Mouse (Mus musculus): ENCODE measurements around the gene Orc4. TPM values are rescaled to one million over a fixed set of nuclear protein-coding genes. Genes with fewer than 3 reads are reported as not detected.
"Not testable (repeated sequence)": the region's sequence is repeated elsewhere in the genome, so short reads cannot be mapped to it uniquely, and the experiment has no call there.

Orc4 gene
- polyA plus RNA-seq, 1 experiment from 2014 or later: 107 TPM

DNA sequence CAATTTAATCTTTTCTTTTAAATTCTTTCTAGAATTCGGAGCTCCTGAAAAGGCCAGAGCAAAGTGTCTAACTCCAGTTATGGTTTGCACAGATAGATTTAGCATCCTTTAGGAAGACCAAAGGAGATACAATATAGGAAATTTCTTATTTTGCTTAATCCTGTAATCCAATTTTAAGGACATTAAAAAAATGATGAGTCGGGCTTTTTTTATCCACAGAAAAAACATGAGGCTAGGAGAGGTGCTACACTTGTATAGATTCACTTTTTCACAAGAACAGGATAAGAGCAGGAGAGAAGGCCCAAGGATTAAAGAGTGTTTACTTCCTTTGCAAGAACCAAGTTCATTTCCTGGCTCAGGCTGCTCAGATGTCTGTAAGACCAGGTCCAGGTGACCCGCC lies 54.9 kb downstream of the Orc4 start:
- no peak overlapping the region for H3K27ac ChIP-seq
- no peaks in the 10 kb centered on the region for H3K4me1 ChIP-seq
- H3K9ac ChIP-seq: no peak overlapping the region
- peaks cover 30% of the 10 kb centered on the region for H3K36me3 ChIP-seq
- ATAC-seq (ENCODE audit: borderline replicate concordance, extremely low read depth, low FRiP score, low TSS enrichment): no peak
- no peaks in the 10 kb centered on the region for H3K9me3 ChIP-seq
- 93% methylated on average over 3 of the region's 3 CpGs for WGBS
- H3K27me3 ChIP-seq: no peaks in the 10 kb centered on the region
- no peak overlapping the region for H3K4me3 ChIP-seq
- H3K4me2 ChIP-seq: no peak overlapping the region

DNA sequence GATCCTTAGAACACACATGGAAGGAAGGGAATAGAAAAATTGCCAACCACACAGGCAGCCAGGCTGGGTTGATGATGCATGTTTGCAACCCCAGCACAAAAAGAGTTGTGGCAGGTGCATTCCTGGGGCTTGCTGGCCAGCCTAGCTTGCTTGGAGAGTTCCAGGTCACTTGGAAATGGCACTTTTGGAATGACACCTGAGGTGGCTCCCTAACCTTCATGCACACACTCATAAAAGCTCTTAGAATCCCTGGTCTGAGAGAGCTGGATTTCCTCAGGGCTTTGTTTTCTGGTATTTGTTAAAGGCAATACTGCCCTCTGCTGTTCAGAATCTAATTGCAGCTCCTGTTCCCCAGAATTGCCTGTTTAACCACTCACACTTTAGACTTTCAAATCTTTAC lies 64.1 kb downstream of the Orc4 start:
- no peak overlapping the region for H3K4me2 ChIP-seq
- no peak for ATAC-seq (ENCODE audit: borderline replicate concordance, extremely low read depth, low FRiP score, low TSS enrichment)
- no peaks in the 10 kb centered on the region for H3K4me1 ChIP-seq
- H3K27ac ChIP-seq: no peak overlapping the region
- no peak overlapping the region for H3K9ac ChIP-seq
- no peaks in the 10 kb centered on the region for H3K27me3 ChIP-seq
- H3K9me3 ChIP-seq: no peaks in the 10 kb centered on the region
- 0 out of 2 replicates have a peak, but pooled peaks cover 3% of the 10 kb centered on the region for H3K36me3 ChIP-seq
- no peak overlapping the region for H3K4me3 ChIP-seq

DNA sequence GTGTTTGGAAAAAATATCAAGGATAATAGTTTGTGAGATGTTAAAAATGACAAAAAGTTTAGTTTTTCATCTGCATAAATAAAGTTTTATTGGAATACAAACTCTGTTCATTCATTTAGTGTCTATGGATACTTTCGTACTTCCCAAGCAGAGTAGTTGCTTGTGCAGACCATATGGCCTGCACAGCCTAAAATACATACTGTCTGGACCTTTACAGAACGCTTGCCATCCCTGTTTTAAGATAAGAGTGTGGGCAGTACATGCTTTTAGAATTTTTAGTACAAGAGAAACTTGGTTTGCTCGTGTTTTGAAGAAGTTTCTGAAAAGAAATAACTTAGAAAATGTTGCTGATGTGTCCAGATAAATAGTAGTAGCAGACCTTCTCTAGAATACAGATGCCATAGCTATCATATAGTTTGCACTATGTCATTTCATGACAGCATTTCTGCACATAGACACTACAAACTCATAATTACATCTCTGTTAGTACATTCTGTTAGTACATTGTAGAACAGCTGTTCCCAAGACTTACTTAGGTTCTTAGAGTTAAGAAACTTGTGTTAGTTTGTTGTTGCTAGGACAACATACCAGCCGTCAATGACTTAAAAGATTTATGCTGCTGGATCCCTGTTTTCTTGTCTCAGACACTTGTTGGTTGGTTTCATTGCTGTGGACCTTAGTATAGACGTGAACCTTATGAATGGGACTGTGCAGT lies 81.7 kb downstream of the Orc4 start:
- ATAC-seq (ENCODE audit: borderline replicate concordance, extremely low read depth, low FRiP score, low TSS enrichment): no peak
- H3K4me2 ChIP-seq: no peak overlapping the region
- H3K36me3 ChIP-seq: no peaks in the 10 kb centered on the region
- H3K9me3 ChIP-seq: no peaks in the 10 kb centered on the region
- WGBS: 67% methylated on average over 5 of the region's 5 CpGs
- no peak overlapping the region for H3K4me3 ChIP-seq
- no peaks in the 10 kb centered on the region for H3K4me1 ChIP-seq
- no peak overlapping the region for H3K27ac ChIP-seq
- H3K9ac ChIP-seq: no peak overlapping the region
- H3K27me3 ChIP-seq: no peaks in the 10 kb centered on the region

DNA sequence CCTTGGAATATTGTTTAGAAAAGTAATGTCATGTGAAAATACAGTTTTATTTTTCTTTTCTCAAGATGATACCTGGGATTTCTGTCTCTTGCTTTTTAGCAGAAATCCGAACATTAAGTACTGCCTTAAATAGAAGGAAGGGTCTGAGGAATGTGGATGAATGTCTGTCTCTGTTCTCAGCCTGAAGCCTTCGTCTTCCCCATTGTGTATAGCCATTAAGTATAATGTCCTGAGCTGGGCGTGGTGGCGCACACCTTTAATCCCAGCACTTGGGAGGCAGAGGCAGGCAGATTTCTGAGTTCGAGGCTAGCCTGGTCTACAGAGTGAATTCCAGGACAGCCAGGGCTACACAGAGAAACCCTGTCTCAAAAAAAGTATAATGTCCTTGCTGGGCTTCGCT lies 84.5 kb downstream of the Orc4 start:
- H3K4me2 ChIP-seq; H3K9me3 ChIP-seq; ATAC-seq (ENCODE audit: borderline replicate concordance, extremely low read depth, low FRiP score, low TSS enrichment); H3K9ac ChIP-seq; H3K27me3 ChIP-seq; H3K4me1 ChIP-seq; H3K27ac ChIP-seq; H3K36me3 ChIP-seq; H3K4me3 ChIP-seq: not testable (repeated sequence)
- 94% methylated on average over 6 of the region's 6 CpGs for WGBS

Other genes with a start within 250 kb of the Orc4 start
- gene Acvr2a, start 136.2 kb downstream of the Orc4 start, polyA plus RNA-seq (2015; fragmentation: Nextera tagmentation; extraction: Ambion mirVana): 15.8 and 18.3 TPM in 2 replicates
- 21.3 and 21.9 TPM in 2 replicates for gene Mbd5, start 769 bp downstream of the Orc4 start, polyA plus RNA-seq (2015; fragmentation: Nextera tagmentation; extraction: Ambion mirVana)